Mouse (Mus musculus): ENCODE measurements around the gene Rimbp3.

Rimbp3 gene

GRCm38 (mm10) chr16:17257359-17257821, 49.0 kb downstream of the Rimbp3 start:
- no peak for DNase-seq (ENCODE audit: low read depth, low spot score)

- DNase-seq (ENCODE audit: low read depth, low spot score), result no peak
Observed at GRCm38 (mm10) chr16:17258917-17259316, 50.5 kb downstream of the Rimbp3 start.

- DNase-seq (ENCODE audit: low read depth, low spot score), result no peak
Observed at GRCm38 (mm10) chr16:17261341-17261740, 52.9 kb downstream of the Rimbp3 start.

All from CD4-positive helper T cell, adult 2 months (primary cell).